Mouse (Mus musculus): ENCODE data around the gene Rab1a. TPM values are rescaled to one million over a fixed set of nuclear protein-coding genes. Genes with fewer than 3 reads are reported as not detected.

The Rab1a gene
- polyA plus RNA-seq, 1 experiment from 2014 or later, result 130 TPM

DNA sequence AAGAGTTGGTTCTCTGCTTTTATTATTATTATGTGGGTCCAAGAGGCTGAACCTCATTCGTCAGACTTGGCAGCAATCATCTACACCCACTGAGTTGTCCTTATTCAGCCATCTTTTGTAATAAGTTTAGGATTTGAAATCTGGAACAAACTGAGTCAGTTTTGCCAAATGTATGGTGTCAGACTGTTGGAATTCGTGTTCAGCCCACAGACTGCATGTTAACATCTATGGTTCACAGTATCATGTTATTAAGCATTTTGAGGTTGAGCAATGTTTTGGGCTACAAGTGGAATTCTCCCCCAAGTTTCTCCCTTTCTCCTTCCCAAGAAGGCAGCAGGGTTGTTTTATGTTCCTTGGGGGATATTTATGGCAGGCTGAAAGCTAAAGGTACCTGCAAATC lies 51.9 kb downstream of the Rab1a start:
- Histone ChIP-seq H3K4me3 (no peak overlapping the region), H3K27me3 (replicated peaks) (0 out of 2 replicates have a peak, but pooled peaks cover 2% of the 10 kb centered on the region), H3K36me3 (no peaks in the 10 kb centered on the region), H3K9ac (no peak overlapping the region), H3K4me1 (peaks cover 22% of the 10 kb centered on the region), H3K27ac (no peak overlapping the region), H3K9me3 (replicated peaks) (no peaks in the 10 kb centered on the region), H3K4me2 (no peak overlapping the region)
- no peak for ATAC-seq
- WGBS (ENCODE audit: insufficient replicate concordance), result 60% methylated on average over 2 of the region's 2 CpGs

GRCm38 (mm10) chr11:20254791-20255190 lies 53.6 kb downstream of the Rab1a start:
- H3K4me2 ChIP-seq, result no peak overlapping the region
- H3K4me3 ChIP-seq, result no peak overlapping the region
- no peak for ATAC-seq
- H3K27ac ChIP-seq, result no peak overlapping the region
- no peaks in the 10 kb centered on the region for H3K9me3 ChIP-seq (replicated peaks)
- no peak overlapping the region for H3K9ac ChIP-seq
- 0 out of 2 replicates have a peak, but pooled peaks cover 6% of the 10 kb centered on the region for H3K27me3 ChIP-seq (replicated peaks)
- no peaks in the 10 kb centered on the region for H3K36me3 ChIP-seq
- WGBS (ENCODE audit: insufficient replicate concordance), result 72% methylated on average over 4 of the region's 4 CpGs
- peaks cover 9% of the 10 kb centered on the region for H3K4me1 ChIP-seq

DNA sequence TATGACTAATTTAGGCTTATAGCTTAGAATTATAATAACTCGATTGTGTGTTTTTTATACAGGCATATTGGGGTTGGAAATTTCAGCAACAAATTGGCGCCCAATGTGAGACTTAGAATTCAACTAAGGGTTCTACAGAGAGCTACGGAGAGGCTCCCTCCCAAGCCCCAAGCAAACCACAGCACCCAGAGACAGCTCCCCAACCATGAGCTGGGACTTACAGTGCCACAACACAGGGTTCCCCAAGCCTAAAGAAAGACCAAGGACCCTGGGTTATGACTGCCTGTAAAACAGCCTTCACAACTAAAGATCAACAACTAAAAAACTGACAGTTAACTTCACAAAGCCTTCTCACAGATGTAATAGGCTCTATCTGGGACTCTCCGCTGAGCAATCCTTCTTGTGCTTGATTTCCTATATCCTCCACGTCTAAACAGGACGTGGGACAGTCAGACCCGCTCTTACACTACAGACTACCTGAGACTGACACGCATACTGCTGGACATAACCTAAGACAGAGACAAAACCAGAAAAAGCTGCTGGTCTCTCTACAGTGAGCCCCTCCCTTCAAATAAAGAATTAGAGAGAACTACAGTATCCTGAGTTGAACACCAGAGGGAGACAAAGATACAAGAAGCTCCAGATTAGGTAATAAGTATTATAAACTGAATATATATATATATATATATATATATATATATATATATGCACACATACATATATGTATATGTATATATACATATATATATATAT lies 61.6 kb downstream of the Rab1a start:
- WGBS (ENCODE audit: insufficient replicate concordance), result 44% methylated on average over 8 of the region's 8 CpGs
- Histone ChIP-seq H3K4me2 (no peak overlapping the region), H3K27me3 (replicated peaks) (0 out of 2 replicates have a peak, but pooled peaks cover 6% of the 10 kb centered on the region), H3K36me3 (no peaks in the 10 kb centered on the region), H3K4me3 (no peak overlapping the region), H3K4me1 (no peaks in the 10 kb centered on the region), H3K27ac (no peak overlapping the region), H3K9ac (no peak overlapping the region), H3K9me3 (replicated peaks) (no peaks in the 10 kb centered on the region)
- no peak for ATAC-seq

GRCm38 (mm10) chr11:20269885-20270284 lies 68.7 kb downstream of the Rab1a start:
- 70% methylated on average over 6 of the region's 6 CpGs for WGBS (ENCODE audit: insufficient replicate concordance)
- Histone ChIP-seq H3K9ac (no peak overlapping the region), H3K27me3 (replicated peaks) (no peaks in the 10 kb centered on the region), H3K9me3 (replicated peaks) (no peaks in the 10 kb centered on the region), H3K4me3 (no peak overlapping the region), H3K36me3 (no peaks in the 10 kb centered on the region), H3K4me2 (no peak overlapping the region), H3K4me1 (no peaks in the 10 kb centered on the region), H3K27ac (no peak overlapping the region)
- no peak for ATAC-seq

GRCm38 (mm10) chr11:20275974-20276373 lies 74.7 kb downstream of the Rab1a start:
- ATAC-seq, result no peak
- 53% methylated on average over 2 of the region's 2 CpGs for WGBS (ENCODE audit: insufficient replicate concordance)

More at GRCm38 (mm10) chr11:20275974-20276373, 74.7 kb downstream of the Rab1a start:
- H3K4me3 ChIP-seq, result no peak overlapping the region
- no peak overlapping the region for H3K9ac ChIP-seq
- H3K27me3 ChIP-seq (replicated peaks), result no peaks in the 10 kb centered on the region
- peaks cover 9% of the 10 kb centered on the region; the same call in 1 of the 2 replicates for H3K4me1 ChIP-seq
- H3K27ac ChIP-seq, result no peak overlapping the region
- no peaks in the 10 kb centered on the region for H3K9me3 ChIP-seq (replicated peaks)
- H3K36me3 ChIP-seq, result no peaks in the 10 kb centered on the region
- no peak overlapping the region for H3K4me2 ChIP-seq

Other genes starting within 250 kb of the Rab1a start
- 77.8 and 78.1 TPM in 2 replicates for gene Actr2, start 88.5 kb upstream of the Rab1a start, polyA plus RNA-seq (2016; fragmentation: Nextera tagmentation; extraction: Ambion mirVana)
- gene Cep68, start 48.0 kb downstream of the Rab1a start, polyA plus RNA-seq (2016; fragmentation: Nextera tagmentation; extraction: Ambion mirVana), result 14.3 and 15.1 TPM in 2 replicates
- 11.2 and 12.0 TPM in 2 replicates for gene Slc1a4, start 131.3 kb downstream of the Rab1a start, polyA plus RNA-seq (2016; fragmentation: Nextera tagmentation; extraction: Ambion mirVana)

Data from liver, embryonic 12.5 days (tissue).